Comparison of ENCODE assay signal across 22 mouse cellular contexts in genomic region chr4:124605255-124605654, GRCm38 (mm10). TPM values are rescaled to one million over a fixed set of nuclear protein-coding genes. Genes with fewer than 3 reads are reported as not detected.
DNase-seq lines count a peak whose midpoint lies in the region; ATAC-seq lines count a peak whose summit lies in the region.
"Had no signal": no experiment of that assay in that cellular context is flagged by ENCODE, and none has a peak within 500 bp of the region (broad histone marks: within the 10 kb centered on the region; RNA-seq: fewer than 3 reads in every experiment).

No protein-coding gene starts in this region.

- DNase-seq in kidney, postnatal 36 days = no peak
- peak; percentile 30 for DNase-seq in c-Kit-positive CD71-positive TER-119-negative erythroid progenitor cells, embryonic 14.5 days (ENCODE audit: low read depth)
- DNase-seq in liver = peak; percentile 85
- DNase-seq in Muller cell, postnatal 12 days (ENCODE audit: inconsistent ontology term) = no peak
- no peak for DNase-seq in ovary, postnatal 10 days (ENCODE audit: low spot score)
- DNase-seq: adrenal gland, adult 8-10 months; cerebellum, adult 8-10 months; embryo, embryonic 11 days; kidney, adult 11 months; kidney, postnatal 10 days; layer of hippocampus, adult 9-11 months; lung, postnatal 10 days had no signal

- no peak overlapping the region for H3K27ac ChIP-seq in kidney, embryonic 15.5 days
- H3K27ac ChIP-seq: embryonic facial prominence, embryonic 15.5 days; hindbrain, embryonic 15.5 days; limb, embryonic 13.5 days had no signal

- H3K4me2 ChIP-seq in kidney, embryonic 15.5 days = no peak overlapping the region
- H3K4me2 ChIP-seq: embryonic facial prominence, embryonic 15.5 days; hindbrain, embryonic 15.5 days; limb, embryonic 13.5 days had no signal

- no peaks in the 10 kb centered on the region for H3K36me3 ChIP-seq in kidney, embryonic 15.5 days
- H3K36me3 ChIP-seq: embryonic facial prominence, embryonic 15.5 days; hindbrain, embryonic 15.5 days; limb, embryonic 13.5 days had no signal

- peaks cover 4% of the 10 kb centered on the region; the same call in 1 of the 2 replicates for H3K4me1 ChIP-seq in kidney, embryonic 15.5 days
- H3K4me1 ChIP-seq: embryonic facial prominence, embryonic 15.5 days; megakaryocyte, embryonic 14.5 days had no signal

- no peak overlapping the region for H3K9ac ChIP-seq in kidney, embryonic 15.5 days
- H3K9ac ChIP-seq: embryonic facial prominence, embryonic 15.5 days; hindbrain, embryonic 15.5 days; limb, embryonic 13.5 days had no signal

- H3K9me3 ChIP-seq in kidney, embryonic 15.5 days (replicated peaks) = no peaks in the 10 kb centered on the region
- H3K9me3 ChIP-seq: embryonic facial prominence, embryonic 15.5 days; hindbrain, embryonic 15.5 days; limb, embryonic 13.5 days; megakaryocyte, embryonic 14.5 days had no signal

- peaks cover 44% of the 10 kb centered on the region for H3K27me3 ChIP-seq in kidney, embryonic 15.5 days

- ATAC-seq in kidney, embryonic 15.5 days (replicated peaks; ENCODE audit: low FRiP score) = peak; percentile 52
- 0 out of 2 replicates have a peak, but pooled peaks have one; percentile 19 for ATAC-seq in megakaryocyte progenitor cell, adult 5-6 weeks (replicated peaks; ENCODE audit: poor library complexity)
- ATAC-seq: forebrain, embryonic 14.5 days had no signal

- H3K4me3 ChIP-seq in kidney, embryonic 15.5 days (replicated peaks) = no peak overlapping the region
- H3K4me3 ChIP-seq: embryonic facial prominence, embryonic 15.5 days; hindbrain, embryonic 15.5 days; limb, embryonic 13.5 days; megakaryocyte, embryonic 14.5 days had no signal

- WGBS in kidney, embryonic 15.5 days = 49% methylated on average over 5 of the region's 5 CpGs

RNA-seq across cellular contexts. Expression of gene 3100002H09Rik, which starts 5.3 kb away (rescaled TPM):
- not detected in 2 replicates for polyA plus RNA-seq in kidney, embryonic 15.5 days (2015; fragmentation: Nextera tagmentation; extraction: Ambion mirVana)
- not detected in 2 replicates for total RNA-seq in megakaryocyte progenitor cell, adult 5-6 weeks (2015)
- total RNA-seq in megakaryocyte progenitor cell, adult 5-6 weeks (2017) = not detected in 2 replicates
- total RNA-seq: adrenal gland, adult 8-10 months; ES-E14 had no signal
- polyA plus RNA-seq: forebrain, embryonic 14.5 days; gonadal fat pad, adult 2 months; thymus, postnatal 0 days had no signal

RNA-seq across cellular contexts. Expression of gene Pou3f1, which starts 51.4 kb away (rescaled TPM):
- 0.62 and 0.69 TPM in 2 replicates for polyA plus RNA-seq in kidney, embryonic 15.5 days (2015; fragmentation: Nextera tagmentation; extraction: Ambion mirVana)
- 0.05 TPM in 1 of 2 replicates, not detected in the other for total RNA-seq in megakaryocyte progenitor cell, adult 5-6 weeks (2015)
- not detected in 2 replicates for total RNA-seq in megakaryocyte progenitor cell, adult 5-6 weeks (2017)

Comparison
In these comparisons a context has a peak if more than half of its experiments do, and no peak if none do; other contexts are left out.
1. DNase-seq: peak in c-Kit-positive CD71-positive TER-119-negative erythroid progenitor cells, embryonic 14.5 days (single experiment) and liver (single experiment); none in kidney, postnatal 36 days (0 of 2), Muller cell, postnatal 12 days (single experiment) and ovary, postnatal 10 days (single experiment).